Mouse (Mus musculus): Measurements from ENCODE around the gene Samd15. TPM values are rescaled to one million over a fixed set of nuclear protein-coding genes. Genes with fewer than 3 reads are reported as not detected.
"Not testable (repeated sequence)": the region's sequence is repeated elsewhere in the genome, so short reads cannot be mapped to it uniquely, and the experiment has no call there.

Samd15 gene
- polyA plus RNA-seq, 1 experiment from 2014 or later = 1.2 TPM

GRCm38 (mm10) chr12:87195069-87195468 lies 4.5 kb upstream of the Samd15 start:
- H3K27ac ChIP-seq (ENCODE audit: low read depth, low read length) = no peak overlapping the region
- H3K36me3 ChIP-seq (ENCODE audit: control insufficient read depth, insufficient read depth, low read length) = no peaks in the 10 kb centered on the region
- H3K4me1 ChIP-seq (ENCODE audit: control insufficient read depth, insufficient read depth, low read length) = peaks cover 6% of the 10 kb centered on the region; the same call in 1 of the 2 replicates
- H3K4me2 ChIP-seq (replicated peaks; ENCODE audit: low read depth, low read length) = no peak overlapping the region
- H3K9ac ChIP-seq (ENCODE audit: low read depth, low read length) = no peak overlapping the region
- no peaks in the 10 kb centered on the region for H3K9me3 ChIP-seq (ENCODE audit: control insufficient read depth, low read length)
- WGBS = 78% methylated on average over 1 of the region's 1 CpGs
- H3K4me3 ChIP-seq (ENCODE audit: low read length) = no peak overlapping the region
- no peaks in the 10 kb centered on the region for H3K27me3 ChIP-seq (ENCODE audit: control insufficient read depth, insufficient read depth, low read length)
- ATAC-seq (ENCODE audit: low FRiP score, low TSS enrichment) = no peak

- Histone ChIP-seq H3K27me3 (ENCODE audit: control insufficient read depth, insufficient read depth, low read length) (no peaks in the 10 kb centered on the region), H3K9ac (ENCODE audit: low read depth, low read length) (no peak overlapping the region), H3K4me1 (ENCODE audit: control insufficient read depth, insufficient read depth, low read length) (peaks cover 6% of the 10 kb centered on the region; the same call in 1 of the 2 replicates), H3K36me3 (ENCODE audit: control insufficient read depth, insufficient read depth, low read length) (no peaks in the 10 kb centered on the region), H3K4me3 (ENCODE audit: low read length) (no peak overlapping the region), H3K9me3 (ENCODE audit: control insufficient read depth, low read length) (no peaks in the 10 kb centered on the region), H3K27ac (ENCODE audit: low read depth, low read length) (no peak overlapping the region), H3K4me2 (replicated peaks; ENCODE audit: low read depth, low read length) (no peak overlapping the region)
- ATAC-seq (ENCODE audit: low FRiP score, low TSS enrichment) = no peak
Observed at GRCm38 (mm10) chr12:87196310-87196709, 3.2 kb upstream of the Samd15 start.

GRCm38 (mm10) chr12:87198792-87199191 lies 731 bp upstream of the Samd15 start:
- Histone ChIP-seq H3K4me3 (ENCODE audit: low read length) (peak overlapping the region; percentile 91), H3K4me1 (ENCODE audit: control insufficient read depth, insufficient read depth, low read length) (peaks cover 6% of the 10 kb centered on the region; the same call in 1 of the 2 replicates), H3K9ac (ENCODE audit: low read depth, low read length) (no peak overlapping the region), H3K9me3 (ENCODE audit: control insufficient read depth, low read length) (no peaks in the 10 kb centered on the region), H3K36me3 (ENCODE audit: control insufficient read depth, insufficient read depth, low read length) (no peaks in the 10 kb centered on the region), H3K4me2 (replicated peaks; ENCODE audit: low read depth, low read length) (peak overlapping the region; percentile 95), H3K27me3 (ENCODE audit: control insufficient read depth, insufficient read depth, low read length) (no peaks in the 10 kb centered on the region), H3K27ac (ENCODE audit: low read depth, low read length) (no peak overlapping the region)
- WGBS = 53% methylated on average over 6 of the region's 6 CpGs
- ATAC-seq (ENCODE audit: low FRiP score, low TSS enrichment) = no peak

GRCm38 (mm10) chr12:87199973-87200586 lies 557 bp downstream of the Samd15 start, which contains the start of gene Tmed8:
TSS of gene Tmed8 (minus strand) at chr12:87200454.
- Histone ChIP-seq H3K9ac (ENCODE audit: low read depth, low read length) (peak within 1 kb of the TSS; percentile 89), H3K4me3 (ENCODE audit: low read length) (peak within 1 kb of the TSS; percentile 91), H3K36me3 (ENCODE audit: control insufficient read depth, insufficient read depth, low read length) (no peaks in the 10 kb centered on the region), H3K4me1 (ENCODE audit: control insufficient read depth, insufficient read depth, low read length) (peaks cover 6% of the 10 kb centered on the region; the same call in 1 of the 2 replicates), H3K9me3 (ENCODE audit: control insufficient read depth, low read length) (no peaks in the 10 kb centered on the region), H3K4me2 (replicated peaks; ENCODE audit: low read depth, low read length) (peak within 1 kb of the TSS; percentile 95), H3K27ac (ENCODE audit: low read depth, low read length) (peak within 1 kb of the TSS; percentile 30; the same call in 1 of the 2 replicates), H3K27me3 (ENCODE audit: control insufficient read depth, insufficient read depth, low read length) (no peaks in the 10 kb centered on the region)
- peak; percentile 95 for ATAC-seq (ENCODE audit: low FRiP score, low TSS enrichment)
- WGBS = under 1% methylated on average over 49 of the region's 70 CpGs

- H3K27ac ChIP-seq (ENCODE audit: low read depth, low read length) = no peak overlapping the region
- H3K36me3 ChIP-seq (ENCODE audit: control insufficient read depth, insufficient read depth, low read length) = no peaks in the 10 kb centered on the region
- H3K4me2 ChIP-seq (replicated peaks; ENCODE audit: low read depth, low read length) = no peak overlapping the region
- H3K4me3 ChIP-seq (ENCODE audit: low read length) = no peak overlapping the region
- H3K4me1 ChIP-seq (ENCODE audit: control insufficient read depth, insufficient read depth, low read length) = peaks cover 6% of the 10 kb centered on the region; the same call in 1 of the 2 replicates
- H3K9me3 ChIP-seq (ENCODE audit: control insufficient read depth, low read length) = no peaks in the 10 kb centered on the region
- no peak for ATAC-seq (ENCODE audit: low FRiP score, low TSS enrichment)
- WGBS = 73% methylated on average over 5 of the region's 5 CpGs
- no peaks in the 10 kb centered on the region for H3K27me3 ChIP-seq (ENCODE audit: control insufficient read depth, insufficient read depth, low read length)
- no peak overlapping the region for H3K9ac ChIP-seq (ENCODE audit: low read depth, low read length)
Observed at GRCm38 (mm10) chr12:87201694-87202093, 2.2 kb downstream of the Samd15 start.

GRCm38 (mm10) chr12:87205789-87206188 lies 6.3 kb downstream of the Samd15 start:
- not testable (repeated sequence) for H3K27me3 ChIP-seq (ENCODE audit: control insufficient read depth, insufficient read depth, low read length); H3K9ac ChIP-seq (ENCODE audit: low read depth, low read length); ATAC-seq (ENCODE audit: low FRiP score, low TSS enrichment); H3K9me3 ChIP-seq (ENCODE audit: control insufficient read depth, low read length); H3K36me3 ChIP-seq (ENCODE audit: control insufficient read depth, insufficient read depth, low read length); H3K4me3 ChIP-seq (ENCODE audit: low read length); H3K4me1 ChIP-seq (ENCODE audit: control insufficient read depth, insufficient read depth, low read length); H3K27ac ChIP-seq (ENCODE audit: low read depth, low read length); H3K4me2 ChIP-seq (replicated peaks; ENCODE audit: low read depth, low read length)
- WGBS = 88% methylated on average over 5 of the region's 5 CpGs

GRCm38 (mm10) chr12:87212844-87213606 lies 13.5 kb downstream of the Samd15 start:
- Histone ChIP-seq H3K9me3 (ENCODE audit: control insufficient read depth, low read length) (no peaks in the 10 kb centered on the region), H3K4me2 (replicated peaks; ENCODE audit: low read depth, low read length) (no peak overlapping the region), H3K36me3 (ENCODE audit: control insufficient read depth, insufficient read depth, low read length) (no peaks in the 10 kb centered on the region), H3K27me3 (ENCODE audit: control insufficient read depth, insufficient read depth, low read length) (no peaks in the 10 kb centered on the region), H3K9ac (ENCODE audit: low read depth, low read length) (no peak overlapping the region), H3K4me3 (ENCODE audit: low read length) (no peak overlapping the region), H3K27ac (ENCODE audit: low read depth, low read length) (no peak overlapping the region), H3K4me1 (ENCODE audit: control insufficient read depth, insufficient read depth, low read length) (no peaks in the 10 kb centered on the region)
- no peak for ATAC-seq (ENCODE audit: low FRiP score, low TSS enrichment)
- WGBS = 56% methylated on average over 2 of the region's 2 CpGs

- no peak overlapping the region for H3K27ac ChIP-seq (ENCODE audit: low read depth, low read length)
- no peak overlapping the region for H3K4me2 ChIP-seq (replicated peaks; ENCODE audit: low read depth, low read length)
- ATAC-seq (ENCODE audit: low FRiP score, low TSS enrichment) = no peak
- no peaks in the 10 kb centered on the region for H3K9me3 ChIP-seq (ENCODE audit: control insufficient read depth, low read length)
- no peaks in the 10 kb centered on the region for H3K27me3 ChIP-seq (ENCODE audit: control insufficient read depth, insufficient read depth, low read length)
- WGBS = 65% methylated on average over 2 of the region's 2 CpGs
- no peaks in the 10 kb centered on the region for H3K36me3 ChIP-seq (ENCODE audit: control insufficient read depth, insufficient read depth, low read length)
- H3K9ac ChIP-seq (ENCODE audit: low read depth, low read length) = no peak overlapping the region
- no peak overlapping the region for H3K4me3 ChIP-seq (ENCODE audit: low read length)
- no peaks in the 10 kb centered on the region for H3K4me1 ChIP-seq (ENCODE audit: control insufficient read depth, insufficient read depth, low read length)
Observed at GRCm38 (mm10) chr12:87216053-87216452, 16.5 kb downstream of the Samd15 start.

- H3K9me3 ChIP-seq (ENCODE audit: control insufficient read depth, low read length) = no peaks in the 10 kb centered on the region
- H3K27me3 ChIP-seq (ENCODE audit: control insufficient read depth, insufficient read depth, low read length) = no peaks in the 10 kb centered on the region
- H3K9ac ChIP-seq (ENCODE audit: low read depth, low read length) = no peak overlapping the region
- H3K4me2 ChIP-seq (replicated peaks; ENCODE audit: low read depth, low read length) = no peak overlapping the region
- H3K27ac ChIP-seq (ENCODE audit: low read depth, low read length) = no peak overlapping the region
- H3K4me3 ChIP-seq (ENCODE audit: low read length) = no peak overlapping the region
- ATAC-seq (ENCODE audit: low FRiP score, low TSS enrichment) = no peak
- H3K36me3 ChIP-seq (ENCODE audit: control insufficient read depth, insufficient read depth, low read length) = no peaks in the 10 kb centered on the region
- H3K4me1 ChIP-seq (ENCODE audit: control insufficient read depth, insufficient read depth, low read length) = no peaks in the 10 kb centered on the region
Observed at GRCm38 (mm10) chr12:87217596-87217995, 18.1 kb downstream of the Samd15 start.

All from kidney, embryonic 14.5 days (tissue).